Mouse (Mus musculus): ENCODE results near the gene Ktn1. TPM values are rescaled to one million over a fixed set of nuclear protein-coding genes. Genes with fewer than 3 reads are reported as not detected.

Ktn1 gene
- polyA plus RNA-seq (2012; ENCODE audit: insufficient read depth, insufficient read length, missing spikeins), result 25.4 and 41.7 TPM in 2 replicates

DNA sequence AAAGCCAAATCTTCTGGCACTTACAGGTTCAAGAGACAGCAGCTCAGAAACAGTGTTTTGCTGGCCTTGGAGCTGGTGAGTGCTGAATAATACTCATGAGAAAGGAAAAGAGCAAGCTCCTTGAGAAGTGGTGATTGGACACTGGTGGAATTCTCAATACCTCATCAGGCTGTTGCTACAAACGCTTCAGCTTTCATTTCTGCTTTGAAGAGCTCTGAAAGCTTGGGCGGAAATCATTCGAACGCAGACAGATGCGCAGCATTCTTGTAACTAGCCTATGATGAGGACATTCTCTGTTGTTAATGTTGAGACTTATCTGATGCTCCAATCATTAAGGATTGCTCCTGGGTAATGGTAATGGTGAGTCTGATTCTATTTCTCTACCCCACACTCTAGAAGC is at the start of gene Ktn1:
TSS of gene Ktn1 (plus strand) at position 231 of the 400 bp plus-strand sequence.
- Histone ChIP-seq H3K4me1 (ENCODE audit: control insufficient read depth, insufficient read depth, low read length) (peaks cover 5% of the 10 kb centered on the region), H3K4me3 (ENCODE audit: insufficient read depth, low read length) (peak within 1 kb of the TSS; percentile 69), H3K27ac (ENCODE audit: insufficient read depth, low read depth, low read length) (peak within 1 kb of the TSS; percentile 53)
- no peak for TF ChIP-seq POLR2A (IDR thresholded peaks at IDR 0.05; ENCODE audit: borderline replicate concordance, low read depth, low read length)
- no peak for TF ChIP-seq CTCF (IDR thresholded peaks at IDR 0.05; ENCODE audit: low read depth, low read length)

DNA sequence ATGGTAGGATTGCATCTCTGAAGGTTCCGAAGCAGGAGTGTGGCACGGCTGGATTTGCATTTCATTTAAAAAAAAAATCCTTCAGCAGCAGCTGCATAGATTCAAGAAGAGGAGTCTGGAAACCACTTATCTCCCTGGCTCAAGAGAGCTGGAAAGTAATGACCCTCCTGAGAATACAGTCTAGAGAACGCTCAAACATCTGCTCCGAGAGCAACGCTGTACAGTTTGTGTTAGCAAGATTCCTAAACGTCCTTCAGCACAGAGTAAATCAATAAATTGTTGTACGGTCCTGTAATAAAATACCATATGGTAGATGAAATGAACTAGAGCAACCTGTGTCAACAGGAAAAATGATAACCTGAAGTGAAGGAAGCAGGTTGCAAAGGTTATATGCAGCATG is 35.0 kb upstream of the Ktn1 start:
- Histone ChIP-seq H3K4me1 (ENCODE audit: control insufficient read depth, insufficient read depth, low read length) (no peaks in the 10 kb centered on the region), H3K27ac (ENCODE audit: insufficient read depth, low read depth, low read length) (no peak overlapping the region), H3K4me3 (ENCODE audit: insufficient read depth, low read length) (no peak overlapping the region)
- no peak for TF ChIP-seq POLR2A (IDR thresholded peaks at IDR 0.05; ENCODE audit: borderline replicate concordance, low read depth, low read length)
- no peak for TF ChIP-seq CTCF (IDR thresholded peaks at IDR 0.05; ENCODE audit: low read depth, low read length)

DNA sequence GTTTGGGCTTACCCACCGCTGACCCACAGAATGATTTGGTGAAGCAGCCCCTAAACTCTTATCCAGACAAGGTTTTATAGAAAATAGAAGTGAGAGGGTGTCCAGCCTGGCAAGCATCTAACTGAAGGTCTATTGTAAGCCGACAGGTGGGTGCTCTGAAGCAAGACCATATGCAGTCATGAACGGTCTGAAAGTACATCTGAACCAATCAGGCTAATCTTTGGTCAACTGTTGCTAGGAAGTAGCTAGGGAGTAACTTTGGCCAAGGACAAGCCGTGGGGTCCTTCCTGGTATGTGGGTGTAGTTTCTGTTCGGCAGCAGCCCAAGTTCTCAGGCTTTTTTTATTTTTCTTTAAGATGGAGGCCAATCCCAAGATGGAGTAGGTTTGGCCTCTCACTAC is 29.4 kb upstream of the Ktn1 start:
- no peak overlapping the region for H3K4me3 ChIP-seq (ENCODE audit: insufficient read depth, low read length)
- no peak overlapping the region for H3K27ac ChIP-seq (ENCODE audit: insufficient read depth, low read depth, low read length)
- no peaks in the 10 kb centered on the region for H3K4me1 ChIP-seq (ENCODE audit: control insufficient read depth, insufficient read depth, low read length)
- TF ChIP-seq CTCF (IDR thresholded peaks at IDR 0.05; ENCODE audit: low read depth, low read length) (no peak), POLR2A (IDR thresholded peaks at IDR 0.05; ENCODE audit: borderline replicate concordance, low read depth, low read length) (no peak)

DNA sequence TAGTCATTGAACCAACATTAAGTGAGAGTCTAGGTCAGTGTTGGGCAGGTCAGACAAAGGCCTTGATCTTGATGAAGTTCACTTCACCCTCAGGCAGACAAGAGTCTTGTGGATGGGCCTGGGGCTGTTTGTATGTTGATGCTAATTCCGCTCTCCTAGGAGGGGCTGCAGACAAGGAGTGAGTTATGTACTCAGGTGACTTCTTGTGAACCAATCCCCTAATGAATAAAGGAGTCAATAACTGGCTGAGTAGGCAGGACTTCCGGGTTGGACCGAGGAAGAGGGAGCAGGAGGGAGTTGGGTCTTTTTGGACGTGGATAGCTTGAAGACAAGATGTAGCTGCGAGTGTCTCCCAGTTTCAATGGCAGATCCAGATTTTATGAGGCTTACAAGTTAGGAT is 26.3 kb upstream of the Ktn1 start:
- H3K4me3 ChIP-seq (ENCODE audit: insufficient read depth, low read length), result no peak overlapping the region
- TF ChIP-seq POLR2A (IDR thresholded peaks at IDR 0.05; ENCODE audit: borderline replicate concordance, low read depth, low read length) (no peak), CTCF (IDR thresholded peaks at IDR 0.05; ENCODE audit: low read depth, low read length) (no peak)

DNA sequence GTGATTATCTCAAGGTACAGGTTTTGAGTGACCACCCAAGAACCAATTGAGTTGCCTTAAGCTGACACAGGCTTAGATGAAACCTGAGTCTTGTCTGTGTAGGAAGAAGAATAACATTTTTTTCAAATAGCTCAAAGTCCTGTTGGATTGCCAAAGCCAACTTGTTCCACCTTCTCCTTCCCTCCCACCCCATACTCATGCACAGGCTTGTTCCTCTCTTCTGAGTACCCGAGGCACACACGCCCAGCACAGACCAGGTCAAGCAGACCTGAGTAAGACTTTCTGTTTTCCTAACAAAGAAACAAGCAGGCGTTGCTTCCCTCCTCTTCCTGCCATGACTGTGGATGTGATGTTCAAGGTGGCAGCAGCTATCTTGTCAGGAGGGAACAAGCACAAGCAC is 23.4 kb upstream of the Ktn1 start:
- TF ChIP-seq CTCF (IDR thresholded peaks at IDR 0.05; ENCODE audit: low read depth, low read length), result no peak
- TF ChIP-seq POLR2A (IDR thresholded peaks at IDR 0.05; ENCODE audit: borderline replicate concordance, low read depth, low read length), result no peak
- peaks cover 8% of the 10 kb centered on the region for H3K4me1 ChIP-seq (ENCODE audit: control insufficient read depth, insufficient read depth, low read length)
- no peak overlapping the region for H3K4me3 ChIP-seq (ENCODE audit: insufficient read depth, low read length)
- no peak overlapping the region for H3K27ac ChIP-seq (ENCODE audit: insufficient read depth, low read depth, low read length)

More for the DNA sequence above, 26.3 kb upstream of the Ktn1 start:
- H3K4me1 ChIP-seq (ENCODE audit: control insufficient read depth, insufficient read depth, low read length), result peaks cover 5% of the 10 kb centered on the region
- H3K27ac ChIP-seq (ENCODE audit: insufficient read depth, low read depth, low read length), result no peak overlapping the region

DNA sequence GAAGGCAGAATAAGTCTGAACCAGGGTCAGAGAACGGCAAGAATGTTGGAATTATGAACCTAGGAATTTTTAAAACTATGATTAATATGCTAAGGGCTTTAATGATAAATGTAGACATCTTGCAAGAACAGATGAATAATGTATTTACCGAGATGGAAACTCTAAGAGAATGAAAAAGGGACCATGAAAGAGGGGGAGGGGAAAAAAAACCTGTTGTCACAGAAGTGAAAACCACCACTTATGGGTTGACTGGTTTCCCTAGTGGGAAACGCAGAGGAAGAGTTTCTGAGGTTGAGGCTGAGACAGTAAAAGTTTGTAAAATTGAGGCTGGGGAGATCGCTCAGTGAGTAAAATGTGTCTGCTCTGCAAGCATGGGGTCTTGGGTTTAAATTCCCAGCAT is 22.1 kb upstream of the Ktn1 start:
- Histone ChIP-seq H3K27ac (ENCODE audit: insufficient read depth, low read depth, low read length) (no peak overlapping the region), H3K4me1 (ENCODE audit: control insufficient read depth, insufficient read depth, low read length) (peaks cover 8% of the 10 kb centered on the region), H3K4me3 (ENCODE audit: insufficient read depth, low read length) (no peak overlapping the region)
- no peak for TF ChIP-seq POLR2A (IDR thresholded peaks at IDR 0.05; ENCODE audit: borderline replicate concordance, low read depth, low read length)

DNA sequence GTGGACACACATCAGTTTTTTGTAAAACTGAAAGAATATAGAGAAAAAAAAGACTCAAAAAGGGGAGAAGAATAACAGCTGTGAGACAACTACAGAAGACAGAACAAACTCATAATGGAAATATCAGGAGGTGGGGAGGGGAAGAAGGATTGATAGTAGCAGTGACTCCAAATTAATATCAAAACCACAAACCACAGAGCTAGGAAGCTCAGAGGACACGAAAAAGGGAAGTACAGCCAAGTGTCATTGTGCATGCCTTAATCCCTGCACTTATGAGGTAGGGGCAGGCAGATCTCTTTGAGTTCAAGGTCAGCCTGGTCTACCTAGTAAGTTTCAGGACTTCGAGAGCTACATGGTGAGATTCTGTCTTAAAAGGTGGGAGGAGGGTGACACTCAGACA is 21.4 kb upstream of the Ktn1 start:
- TF ChIP-seq CTCF (IDR thresholded peaks at IDR 0.05; ENCODE audit: low read depth, low read length) (no peak), POLR2A (IDR thresholded peaks at IDR 0.05; ENCODE audit: borderline replicate concordance, low read depth, low read length) (no peak)

DNA sequence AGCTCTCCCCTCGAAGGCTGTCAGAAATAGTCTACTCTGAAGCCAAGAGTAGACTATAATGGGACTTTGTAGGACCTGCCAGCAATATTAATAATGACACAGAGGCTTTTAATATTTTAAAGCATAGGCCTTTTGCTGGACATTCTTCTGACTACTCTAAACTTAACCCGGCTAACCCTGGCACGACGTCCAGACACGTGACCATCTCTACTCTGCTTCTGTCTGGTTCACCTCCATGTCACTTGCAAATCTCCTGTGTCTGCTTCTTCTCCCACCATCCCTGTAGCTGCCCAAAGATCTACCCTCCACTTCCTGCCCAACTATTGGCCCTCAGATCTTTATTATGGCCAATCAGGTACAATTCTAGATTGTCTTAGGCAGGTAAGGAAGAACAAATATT is 20.9 kb upstream of the Ktn1 start:
- Histone ChIP-seq H3K4me3 (ENCODE audit: insufficient read depth, low read length) (no peak overlapping the region), H3K4me1 (ENCODE audit: control insufficient read depth, insufficient read depth, low read length) (peaks cover 8% of the 10 kb centered on the region), H3K27ac (ENCODE audit: insufficient read depth, low read depth, low read length) (no peak overlapping the region)
- TF ChIP-seq CTCF (IDR thresholded peaks at IDR 0.05; ENCODE audit: low read depth, low read length), result no peak
- no peak for TF ChIP-seq POLR2A (IDR thresholded peaks at IDR 0.05; ENCODE audit: borderline replicate concordance, low read depth, low read length)

More for the DNA sequence above, 21.4 kb upstream of the Ktn1 start:
- Histone ChIP-seq H3K4me1 (ENCODE audit: control insufficient read depth, insufficient read depth, low read length) (peaks cover 8% of the 10 kb centered on the region), H3K27ac (ENCODE audit: insufficient read depth, low read depth, low read length) (no peak overlapping the region), H3K4me3 (ENCODE audit: insufficient read depth, low read length) (no peak overlapping the region)

DNA sequence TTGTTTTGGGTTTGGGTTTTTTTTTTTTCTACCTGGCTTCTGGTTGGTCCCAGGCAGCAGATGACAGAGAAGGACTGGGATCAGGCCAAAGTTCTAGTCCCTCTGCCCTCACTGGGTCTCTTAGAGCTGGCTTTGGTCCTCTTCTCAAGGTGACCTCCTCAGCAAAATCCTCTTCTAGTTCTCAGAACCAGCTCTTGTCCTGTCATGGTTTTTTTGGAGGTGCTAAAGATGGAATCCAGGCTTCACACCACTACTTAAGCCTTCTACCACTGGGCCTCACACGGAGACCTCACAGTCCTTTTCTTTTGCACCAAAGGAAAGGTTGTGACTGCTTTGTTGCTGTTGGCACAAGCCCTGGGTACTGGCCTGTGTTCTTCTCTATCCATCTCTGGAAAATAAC is 15.8 kb upstream of the Ktn1 start:
- TF ChIP-seq CTCF (IDR thresholded peaks at IDR 0.05; ENCODE audit: low read depth, low read length) (no peak), POLR2A (IDR thresholded peaks at IDR 0.05; ENCODE audit: borderline replicate concordance, low read depth, low read length) (no peak)
- H3K4me3 ChIP-seq (ENCODE audit: insufficient read depth, low read length), result no peak overlapping the region
- H3K4me1 ChIP-seq (ENCODE audit: control insufficient read depth, insufficient read depth, low read length), result peaks cover 2% of the 10 kb centered on the region; the same call in 1 of the 2 replicates
- H3K27ac ChIP-seq (ENCODE audit: insufficient read depth, low read depth, low read length), result no peak overlapping the region

DNA sequence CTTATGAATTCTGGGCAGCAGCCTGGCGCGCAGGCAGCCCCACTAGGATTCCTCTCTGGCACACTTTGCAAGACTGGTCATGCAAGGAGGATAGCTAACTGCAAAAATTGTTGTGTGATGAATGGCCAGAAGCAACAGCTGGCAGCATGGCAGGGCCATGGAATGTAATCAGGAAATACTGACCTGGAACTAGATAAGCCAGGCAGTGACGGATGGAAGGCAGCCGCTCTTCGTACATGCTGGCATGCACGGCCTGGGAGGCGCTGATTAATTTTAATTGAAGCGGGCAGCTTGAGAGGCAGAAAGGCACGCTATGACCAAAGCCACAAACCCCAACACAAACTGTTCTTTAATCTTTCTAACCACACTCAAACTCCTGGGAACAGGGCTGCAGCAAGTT is 13.8 kb upstream of the Ktn1 start:
- H3K4me1 ChIP-seq (ENCODE audit: control insufficient read depth, insufficient read depth, low read length), result peaks cover 2% of the 10 kb centered on the region; the same call in 1 of the 2 replicates
- H3K27ac ChIP-seq (ENCODE audit: insufficient read depth, low read depth, low read length), result no peak overlapping the region
- TF ChIP-seq CTCF (IDR thresholded peaks at IDR 0.05; ENCODE audit: low read depth, low read length), result no peak
- TF ChIP-seq POLR2A (IDR thresholded peaks at IDR 0.05; ENCODE audit: borderline replicate concordance, low read depth, low read length), result no peak
- no peak overlapping the region for H3K4me3 ChIP-seq (ENCODE audit: insufficient read depth, low read length)

DNA sequence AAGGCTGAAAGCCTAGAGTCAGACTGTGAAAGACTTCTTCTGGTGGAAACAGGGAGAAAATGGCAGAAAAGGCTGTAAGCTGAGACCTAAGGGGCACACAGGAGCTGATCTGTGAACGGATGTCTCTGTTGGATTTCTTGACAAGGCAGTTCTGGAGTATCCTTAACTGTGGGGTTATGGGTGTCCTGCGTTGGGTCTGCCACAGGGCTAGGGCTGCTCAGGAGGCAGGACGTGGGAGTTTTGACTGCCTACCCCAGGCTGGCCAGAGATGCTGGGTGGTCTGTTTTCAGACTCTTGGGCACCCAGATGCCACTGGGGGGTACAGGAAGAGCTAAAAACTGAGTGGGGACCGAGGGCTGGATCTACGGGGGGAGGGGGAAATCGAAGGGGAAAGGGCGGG is 13.4 kb upstream of the Ktn1 start:
- no peak overlapping the region for H3K27ac ChIP-seq (ENCODE audit: insufficient read depth, low read depth, low read length)
- H3K4me3 ChIP-seq (ENCODE audit: insufficient read depth, low read length), result no peak overlapping the region
- TF ChIP-seq CTCF (IDR thresholded peaks at IDR 0.05; ENCODE audit: low read depth, low read length), result no peak
- no peak for TF ChIP-seq POLR2A (IDR thresholded peaks at IDR 0.05; ENCODE audit: borderline replicate concordance, low read depth, low read length)
- peaks cover 2% of the 10 kb centered on the region; the same call in 1 of the 2 replicates for H3K4me1 ChIP-seq (ENCODE audit: control insufficient read depth, insufficient read depth, low read length)

All from bone marrow macrophage, adult 2 months (primary cell).